Mouse (Mus musculus) heart, postnatal 0 days (tissue): ENCODE data around the gene Rbms3.

ENCODE experiments used
- CTCF ChIP-seq: IDR thresholded peaks from 2 replicates; pipeline ENCODE4 v1.5.1; 2016; ENCODE audit warnings: antibody characterized with exemption, control low read depth, low read depth
- EP300 ChIP-seq: IDR thresholded peaks from 2 replicates; pipeline ENCODE4 v1.6.1; 2016; ENCODE audit warnings: antibody characterized with exemption, low read depth

DNA sequence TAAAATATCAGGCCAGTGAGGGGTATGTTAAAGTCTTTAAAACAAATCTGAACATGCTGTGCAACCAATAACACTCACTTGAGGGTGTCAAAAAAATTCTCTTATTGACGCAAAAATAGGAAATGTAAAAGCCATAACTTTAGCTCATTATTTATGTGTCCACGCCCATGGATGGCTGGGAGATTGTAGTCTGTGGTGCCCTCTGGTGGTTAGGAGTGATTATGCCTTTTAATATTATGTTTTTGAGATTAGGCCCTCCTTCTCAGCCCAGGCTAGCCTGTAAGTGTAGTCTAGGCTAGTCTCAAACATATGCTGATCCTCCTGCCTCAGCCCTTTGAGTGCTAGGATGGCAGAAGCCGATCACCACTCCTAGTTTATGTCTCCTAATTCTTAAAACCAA, 1076.5 kb downstream of the Rbms3 start:
- TF ChIP-seq CTCF (peak; percentile 51), EP300 (no peak)
